Mouse (Mus musculus): Measurements from ENCODE around the gene Entpd7.

- TF ChIP-seq CTCF (IDR thresholded peaks at IDR 0.05; ENCODE audit: low read depth, low read length) (no peak), POLR2A (IDR thresholded peaks at IDR 0.05; ENCODE audit: extremely low read depth, insufficient read depth, low read length) (no peak)
These were observed 58.4 kb downstream of the Entpd7 start for GRCm38 (mm10) chr19:43747877-43748276.
